24 mouse cellular contexts compared by ENCODE assay signal in genomic region chr6:89452356-89452755, GRCm38 (mm10).
DNase-seq lines count a peak whose midpoint lies in the region; ATAC-seq and TF ChIP-seq lines count a peak whose summit lies in the region.
"Had no signal": no experiment of that assay in that cellular context is flagged by ENCODE, and none has a peak within 500 bp of the region (broad histone marks: within the 10 kb centered on the region; RNA-seq: fewer than 3 reads in every experiment).

No protein-coding gene starts in this region.

- H3K4me2 ChIP-seq in hindbrain, postnatal 0 days (ENCODE audit: low read depth, low read length): no peak overlapping the region
- H3K4me2 ChIP-seq in midbrain, embryonic 16.5 days (ENCODE audit: low read length): no peak overlapping the region
- no peak overlapping the region for H3K4me2 ChIP-seq in midbrain, embryonic 14.5 days (ENCODE audit: low read length)
- H3K4me2 ChIP-seq in midbrain, postnatal 0 days (ENCODE audit: low read depth, low read length, poor library complexity, severe bottlenecking): no peak overlapping the region
- H3K4me2 ChIP-seq: limb, embryonic 15.5 days; liver, embryonic 13.5 days had no signal

- no peaks in the 10 kb centered on the region for H3K27me3 ChIP-seq in heart, adult 2 months (ENCODE audit: control insufficient read depth, insufficient read depth, low read length)
- H3K27me3 ChIP-seq in hindbrain, postnatal 0 days (ENCODE audit: insufficient read depth, low read length): no peaks in the 10 kb centered on the region
- no peaks in the 10 kb centered on the region for H3K27me3 ChIP-seq in hindbrain, embryonic 10.5 days (ENCODE audit: insufficient read depth, poor library complexity, severe bottlenecking)
- H3K27me3 ChIP-seq in midbrain, embryonic 16.5 days (ENCODE audit: control insufficient read depth, insufficient read depth, low read depth, low read length): no peaks in the 10 kb centered on the region
- H3K27me3 ChIP-seq in midbrain, embryonic 14.5 days (ENCODE audit: control insufficient read depth, insufficient read depth, low read length): no peaks in the 10 kb centered on the region
- H3K27me3 ChIP-seq in midbrain, postnatal 0 days (ENCODE audit: insufficient read depth, low read length): no peaks in the 10 kb centered on the region
- H3K27me3 ChIP-seq: CH12.LX; limb, embryonic 15.5 days; liver, embryonic 13.5 days had no signal

- no peak overlapping the region for H3K9ac ChIP-seq in heart, adult 2 months (ENCODE audit: low read depth, low read length)
- H3K9ac ChIP-seq in hindbrain, postnatal 0 days (replicated peaks; ENCODE audit: low read length): no peak overlapping the region
- no peak overlapping the region for H3K9ac ChIP-seq in midbrain, embryonic 16.5 days (ENCODE audit: low read depth, low read length)
- H3K9ac ChIP-seq in midbrain, embryonic 14.5 days (replicated peaks; ENCODE audit: low read length): no peak overlapping the region
- no peak overlapping the region for H3K9ac ChIP-seq in midbrain, postnatal 0 days (replicated peaks; ENCODE audit: low read length, poor library complexity, severe bottlenecking)
- H3K9ac ChIP-seq: limb, embryonic 15.5 days; liver, embryonic 13.5 days had no signal

- H3K27ac ChIP-seq in heart, adult 2 months: peak overlapping the region; percentile 56
- H3K27ac ChIP-seq in hindbrain, postnatal 0 days: peak overlapping the region; percentile 60; the same call in 1 of the 2 replicates
- H3K27ac ChIP-seq in hindbrain, embryonic 10.5 days: no peak overlapping the region
- peak overlapping the region; percentile 69; the same call in 1 of the 2 replicates for H3K27ac ChIP-seq in midbrain, embryonic 16.5 days (ENCODE audit: low read length)
- H3K27ac ChIP-seq in midbrain, embryonic 14.5 days (replicated peaks; ENCODE audit: low read depth, low read length): no peak overlapping the region; the same call in 1 of the 2 replicates
- peak overlapping the region; percentile 67; the same call in 1 of the 2 replicates for H3K27ac ChIP-seq in midbrain, postnatal 0 days (ENCODE audit: low read depth, low read length)
- H3K27ac ChIP-seq: kidney, postnatal 0 days; limb, embryonic 15.5 days; liver, embryonic 13.5 days; macrophage had no signal

- TF ChIP-seq EP300 in heart, adult 2 months (IDR thresholded peaks at IDR 0.05; ENCODE audit: insufficient read depth, low read depth, low read length): no peak

- TF ChIP-seq CTCF in heart, adult 2 months (IDR thresholded peaks at IDR 0.05): no peak
- no peak for TF ChIP-seq CTCF in hindbrain, postnatal 0 days (IDR thresholded peaks at IDR 0.05; ENCODE audit: low read depth)
- TF ChIP-seq CTCF in midbrain, postnatal 0 days (IDR thresholded peaks at IDR 0.05): no peak

- no peaks in the 10 kb centered on the region for H3K9me3 ChIP-seq in hindbrain, postnatal 0 days (ENCODE audit: low read length)
- no peaks in the 10 kb centered on the region for H3K9me3 ChIP-seq in hindbrain, embryonic 10.5 days
- no peaks in the 10 kb centered on the region for H3K9me3 ChIP-seq in midbrain, embryonic 16.5 days (replicated peaks; ENCODE audit: control insufficient read depth, low read length, poor library complexity, severe bottlenecking)
- H3K9me3 ChIP-seq in midbrain, embryonic 14.5 days (ENCODE audit: control insufficient read depth, low read length): no peaks in the 10 kb centered on the region
- H3K9me3 ChIP-seq in midbrain, postnatal 0 days (ENCODE audit: low read length): no peaks in the 10 kb centered on the region
- H3K9me3 ChIP-seq: limb, embryonic 15.5 days; liver, embryonic 13.5 days had no signal

- no peak overlapping the region for H3K4me3 ChIP-seq in heart, adult 2 months
- H3K4me3 ChIP-seq in hindbrain, postnatal 0 days (ENCODE audit: low read length): no peak overlapping the region
- H3K4me3 ChIP-seq in hindbrain, embryonic 10.5 days: no peak overlapping the region
- H3K4me3 ChIP-seq in midbrain, embryonic 16.5 days (ENCODE audit: low read depth, low read length): no peak overlapping the region
- H3K4me3 ChIP-seq in midbrain, embryonic 14.5 days (replicated peaks; ENCODE audit: low read depth, low read length): no peak overlapping the region
- no peak overlapping the region for H3K4me3 ChIP-seq in midbrain, postnatal 0 days (ENCODE audit: low read depth, low read length)
- H3K4me3 ChIP-seq: erythroblast, embryonic 14.5 days; left cerebral cortex, adult 2 months; limb, embryonic 15.5 days; liver, embryonic 13.5 days had no signal

- 81% methylated on average over 6 of the region's 6 CpGs for WGBS in heart, adult 2 months
- 72% methylated on average over 6 of the region's 6 CpGs for WGBS in hindbrain, postnatal 0 days
- WGBS in hindbrain, embryonic 10.5 days: 90% methylated on average over 6 of the region's 6 CpGs
- WGBS in midbrain, embryonic 16.5 days: 67% methylated on average over 6 of the region's 6 CpGs
- 65% methylated on average over 6 of the region's 6 CpGs for WGBS in midbrain, embryonic 14.5 days
- 57% methylated on average over 6 of the region's 6 CpGs for WGBS in midbrain, postnatal 0 days

- H3K79me2 ChIP-seq in heart, adult 2 months (replicated peaks; ENCODE audit: control insufficient read depth, insufficient read depth, low read length): no peaks in the 10 kb centered on the region

- ATAC-seq in hindbrain, postnatal 0 days: no peak
- no peak for ATAC-seq in midbrain, embryonic 16.5 days
- ATAC-seq in midbrain, embryonic 14.5 days (ENCODE audit: low FRiP score, low TSS enrichment): no peak
- no peak for ATAC-seq in midbrain, postnatal 0 days (ENCODE audit: low FRiP score)
- ATAC-seq: intestine, embryonic 16.5 days had no signal

- intact Hi-C loops in heart, adult 2 months (cut with DNase I): no loop called here
- intact Hi-C loops in heart, postnatal 36 days (cut with DNase I): loop anchor here (5.0 kb wide), 1 partner anchor 90 kb away; the partner anchor contains the start of gene Plxna1

- no peak for DNase-seq in heart, adult 2 months
- no peak for DNase-seq in heart, postnatal 36 days
- DNase-seq in hindbrain, postnatal 0 days (ENCODE audit: low spot score): no peak
- DNase-seq in hindbrain, embryonic 10.5 days (ENCODE audit: low spot score): no peak
- DNase-seq in midbrain, embryonic 14.5 days: no peak
- no peak for DNase-seq in midbrain, postnatal 0 days (ENCODE audit: low spot score)
- DNase-seq in lung, postnatal 25 days (ENCODE audit: low spot score): no peak
- DNase-seq: adrenal gland, adult 8-10 months; cerebellum, adult 9-10 months; kidney, adult 8-10 months; layer of hippocampus, adult 9-11 months; liver, embryonic 13.5 days; lung, adult 18-20 months; right cerebral cortex, adult 18-20 months; spleen, adult 18-20 months; thymus, postnatal 14 days had no signal

- TF ChIP-seq POLR2A in heart, adult 2 months (IDR thresholded peaks at IDR 0.05; ENCODE audit: insufficient read depth, low read depth, low read length): no peak

- H3K4me1 ChIP-seq in heart, adult 2 months (ENCODE audit: control insufficient read depth, insufficient read depth, low read length): peaks cover 18% of the 10 kb centered on the region
- H3K4me1 ChIP-seq in hindbrain, postnatal 0 days (ENCODE audit: insufficient read depth, low read length): no peaks in the 10 kb centered on the region
- peaks cover 6% of the 10 kb centered on the region; the same call in 1 of the 2 replicates for H3K4me1 ChIP-seq in hindbrain, embryonic 10.5 days (replicated peaks)
- peaks cover 29% of the 10 kb centered on the region for H3K4me1 ChIP-seq in midbrain, embryonic 16.5 days (ENCODE audit: control insufficient read depth, insufficient read depth, low read length)
- peaks cover 9% of the 10 kb centered on the region; the same call in 1 of the 2 replicates for H3K4me1 ChIP-seq in midbrain, embryonic 14.5 days (ENCODE audit: control insufficient read depth, insufficient read depth, low read length)
- H3K4me1 ChIP-seq in midbrain, postnatal 0 days (ENCODE audit: insufficient read depth, low read length): peaks cover 19% of the 10 kb centered on the region; the same call in 1 of the 2 replicates

- H3K36me3 ChIP-seq in heart, adult 2 months (ENCODE audit: control insufficient read depth, insufficient read depth, low read length): peaks cover 2% of the 10 kb centered on the region
- no peaks in the 10 kb centered on the region for H3K36me3 ChIP-seq in hindbrain, postnatal 0 days (ENCODE audit: insufficient read depth, low read length)
- no peaks in the 10 kb centered on the region for H3K36me3 ChIP-seq in hindbrain, embryonic 10.5 days
- H3K36me3 ChIP-seq in midbrain, embryonic 16.5 days (ENCODE audit: control insufficient read depth, insufficient read depth, low read length): no peaks in the 10 kb centered on the region
- H3K36me3 ChIP-seq in midbrain, embryonic 14.5 days (ENCODE audit: control insufficient read depth, insufficient read depth, low read length): no peaks in the 10 kb centered on the region
- no peaks in the 10 kb centered on the region for H3K36me3 ChIP-seq in midbrain, postnatal 0 days (ENCODE audit: insufficient read depth, low read length)
- H3K36me3 ChIP-seq: limb, embryonic 15.5 days; liver, embryonic 13.5 days had no signal

Comparison
In these comparisons a context has a peak if more than half of its experiments do, and no peak if none do; other contexts are left out.
1. H3K27ac ChIP-seq: peak in heart, adult 2 months (single experiment), hindbrain, postnatal 0 days (single experiment), midbrain, embryonic 16.5 days (single experiment) and midbrain, postnatal 0 days (single experiment); none in hindbrain, embryonic 10.5 days (single experiment) and midbrain, embryonic 14.5 days (single experiment).